ENCODE assay signal across 28 mouse cellular contexts in genomic region chr7:92773006-92773405, GRCm38 (mm10). TPM values are rescaled to one million over a fixed set of nuclear protein-coding genes. Genes with fewer than 3 reads are reported as not detected.
"Had no signal": no experiment of that assay in that cellular context is flagged by ENCODE, and none has a peak within 500 bp of the region (broad histone marks: within the 10 kb centered on the region; RNA-seq: fewer than 3 reads in every experiment).

No protein-coding gene starts in this region.

- H3K4me2 ChIP-seq: embryonic facial prominence, embryonic 12.5 days; embryonic facial prominence, embryonic 13.5 days; embryonic facial prominence, embryonic 15.5 days; forebrain, embryonic 12.5 days; forebrain, embryonic 13.5 days; forebrain, embryonic 15.5 days had no signal

- H3K27me3 ChIP-seq: embryonic facial prominence, embryonic 12.5 days; embryonic facial prominence, embryonic 13.5 days; embryonic facial prominence, embryonic 15.5 days; forebrain, embryonic 12.5 days; forebrain, embryonic 13.5 days; forebrain, embryonic 15.5 days had no signal

- H3K27ac ChIP-seq: embryonic facial prominence, embryonic 10.5 days; embryonic facial prominence, embryonic 12.5 days; embryonic facial prominence, embryonic 13.5 days; embryonic facial prominence, embryonic 15.5 days; forebrain, embryonic 10.5 days; forebrain, embryonic 12.5 days; forebrain, embryonic 13.5 days; forebrain, embryonic 15.5 days; heart, adult 2 months had no signal

- ATAC-seq: forebrain, embryonic 13.5 days; forebrain, embryonic 14.5 days; forebrain, embryonic 15.5 days; forebrain, embryonic 16.5 days; forebrain, postnatal 0 days had no signal

- H3K4me3 ChIP-seq: embryonic facial prominence, embryonic 10.5 days; embryonic facial prominence, embryonic 12.5 days; embryonic facial prominence, embryonic 13.5 days; embryonic facial prominence, embryonic 15.5 days; erythroblast, embryonic 14.5 days; forebrain, embryonic 10.5 days; forebrain, embryonic 12.5 days; forebrain, embryonic 13.5 days; forebrain, embryonic 15.5 days; heart, adult 2 months had no signal

- H3K36me3 ChIP-seq: embryonic facial prominence, embryonic 10.5 days; embryonic facial prominence, embryonic 12.5 days; embryonic facial prominence, embryonic 13.5 days; embryonic facial prominence, embryonic 15.5 days; forebrain, embryonic 10.5 days; forebrain, embryonic 12.5 days; forebrain, embryonic 15.5 days had no signal

- DNase-seq: cerebellum, adult 2 months; cerebellum, adult 8-10 months; cerebellum, adult 9-10 months; cerebellum, adult 9-11 months; cerebellum, postnatal 10 days; cerebellum, postnatal 14 days; cerebellum, postnatal 25 days; cerebellum, postnatal 36 days; embryo, embryonic 11 days; forebrain, postnatal 0 days; gastrocnemius, postnatal 10 days; gastrocnemius, postnatal 14 days; gastrocnemius, postnatal 25 days; gastrocnemius, postnatal 36 days; heart, adult 18-20 months; heart, adult 2 months had no signal

- H3K9ac ChIP-seq: embryonic facial prominence, embryonic 12.5 days; embryonic facial prominence, embryonic 13.5 days; embryonic facial prominence, embryonic 15.5 days; forebrain, embryonic 12.5 days; forebrain, embryonic 13.5 days; forebrain, embryonic 15.5 days; forebrain, postnatal 0 days had no signal

- H3K9me3 ChIP-seq: embryonic facial prominence, embryonic 10.5 days; embryonic facial prominence, embryonic 12.5 days; embryonic facial prominence, embryonic 13.5 days; embryonic facial prominence, embryonic 15.5 days; forebrain, embryonic 10.5 days; forebrain, embryonic 12.5 days; forebrain, embryonic 13.5 days; forebrain, embryonic 15.5 days had no signal

RNA-seq across cellular contexts. Expression of gene Rab30, which starts 31.6 kb away (rescaled TPM):
- total RNA-seq: granulocyte monocyte progenitor cell, adult 5-6 weeks had no signal
